Mouse (Mus musculus) heart, postnatal 4 days (tissue): ENCODE measurements around the gene Ezh1. TPM values are rescaled to one million over a fixed set of nuclear protein-coding genes. Genes with fewer than 3 reads are reported as not detected.
"Not testable (repeated sequence)": the region's sequence is repeated elsewhere in the genome, so short reads cannot be mapped to it uniquely, and the experiment has no call there.

Experiments
- DNase-seq: peaks from one replicate; pipeline ENCODE4 v3.0.0; 2021
- total RNA-seq, 2 experiments: library from RNA; stranded (reverse); gene quantifications; 2 replicates each; pipeline ENCODE4 v1.2.3; 2021

The Ezh1 gene
- total RNA-seq, 2 experiments from 2014 or later, result 14.7 to 15.0 TPM

GRCm38 (mm10) chr11:101167211-101167962 lies 58.9 kb downstream of the Ezh1 start:
- no peak for DNase-seq

- no peak for DNase-seq
Observed at GRCm38 (mm10) chr11:101166357-101166756, 59.9 kb downstream of the Ezh1 start.

GRCm38 (mm10) chr11:101164677-101165580 lies 61.3 kb downstream of the Ezh1 start:
- DNase-seq, result no peak

- DNase-seq, result no peak
Observed at GRCm38 (mm10) chr11:101164351-101164665, 62.0 kb downstream of the Ezh1 start.

- no peak for DNase-seq
Observed at GRCm38 (mm10) chr11:101163476-101164350, 62.5 kb downstream of the Ezh1 start.

GRCm38 (mm10) chr11:101162772-101163171 lies 63.5 kb downstream of the Ezh1 start:
- peak; percentile 65 for DNase-seq

GRCm38 (mm10) chr11:101162301-101162700 lies 64.0 kb downstream of the Ezh1 start:
- DNase-seq, result no peak

GRCm38 (mm10) chr11:101161551-101161950 lies 64.7 kb downstream of the Ezh1 start:
- no peak for DNase-seq

- not testable (repeated sequence) for DNase-seq
Observed at GRCm38 (mm10) chr11:101160981-101161505, 65.2 kb downstream of the Ezh1 start.

GRCm38 (mm10) chr11:101160151-101160550 lies 66.1 kb downstream of the Ezh1 start:
- DNase-seq, result not testable (repeated sequence)

- peak; percentile 61 for DNase-seq
Observed at GRCm38 (mm10) chr11:101155728-101156371, 70.4 kb downstream of the Ezh1 start, which contains the start of gene Tubg2. TSS of gene Tubg2 (plus strand) at chr11:101155907.

GRCm38 (mm10) chr11:101155151-101155550 lies 71.1 kb downstream of the Ezh1 start:
- DNase-seq, result no peak

GRCm38 (mm10) chr11:101154648-101155047 lies 71.6 kb downstream of the Ezh1 start:
- DNase-seq, result no peak

- no peak for DNase-seq
Observed at GRCm38 (mm10) chr11:101152825-101153224, 73.4 kb downstream of the Ezh1 start.

- DNase-seq, result no peak
Observed at GRCm38 (mm10) chr11:101151063-101151462, 75.2 kb downstream of the Ezh1 start.

GRCm38 (mm10) chr11:101149178-101150105 lies 76.8 kb downstream of the Ezh1 start:
- peak; percentile 58 for DNase-seq

- DNase-seq, result no peak
Observed at GRCm38 (mm10) chr11:101148751-101149150, 77.5 kb downstream of the Ezh1 start.

GRCm38 (mm10) chr11:101146377-101146776 lies 79.9 kb downstream of the Ezh1 start:
- no peak for DNase-seq

GRCm38 (mm10) chr11:101143338-101144225 lies 82.7 kb downstream of the Ezh1 start:
- DNase-seq, result no peak
